Mouse (Mus musculus) liver (tissue): ENCODE data around the gene Ptprd.
A peak's percentile ranks its signal among the peaks of the same experiment; 100 is the strongest.

ENCODE experiments used
- DNase-seq: peaks from one replicate; pipeline ENCODE4 v3.0.0-alpha.2; 2020; ENCODE audit warnings: mixed read lengths

Ptprd gene

GRCm38 (mm10) chr4:76590722-76591121 lies 1621.0 kb downstream of the Ptprd start:
- no peak for DNase-seq

- no peak for DNase-seq
Observed at GRCm38 (mm10) chr4:76583025-76583424, 1628.7 kb downstream of the Ptprd start.

GRCm38 (mm10) chr4:76566006-76566405 lies 1645.8 kb downstream of the Ptprd start:
- no peak for DNase-seq

- no peak for DNase-seq
Observed at GRCm38 (mm10) chr4:76541769-76542168, 1670.0 kb downstream of the Ptprd start.

GRCm38 (mm10) chr4:76532926-76533325 lies 1678.8 kb downstream of the Ptprd start:
- no peak for DNase-seq

GRCm38 (mm10) chr4:76525281-76525680 lies 1686.5 kb downstream of the Ptprd start:
- DNase-seq = no peak

- DNase-seq = no peak
Observed at GRCm38 (mm10) chr4:76503279-76503601, 1708.5 kb downstream of the Ptprd start.

GRCm38 (mm10) chr4:76502575-76503278 lies 1709.0 kb downstream of the Ptprd start:
- DNase-seq = no peak

- DNase-seq = no peak
Observed at GRCm38 (mm10) chr4:76485848-76486247, 1725.9 kb downstream of the Ptprd start.

GRCm38 (mm10) chr4:76468366-76469100 lies 1743.2 kb downstream of the Ptprd start:
- DNase-seq = no peak

- no peak for DNase-seq
Observed at GRCm38 (mm10) chr4:76464682-76465081, 1747.1 kb downstream of the Ptprd start.

GRCm38 (mm10) chr4:76461336-76461735 lies 1750.4 kb downstream of the Ptprd start:
- DNase-seq = no peak

- no peak for DNase-seq
Observed at GRCm38 (mm10) chr4:76460556-76460955, 1751.2 kb downstream of the Ptprd start.

GRCm38 (mm10) chr4:76459621-76460020 lies 1752.1 kb downstream of the Ptprd start:
- no peak for DNase-seq

GRCm38 (mm10) chr4:76452286-76452685 lies 1759.5 kb downstream of the Ptprd start:
- no peak for DNase-seq

GRCm38 (mm10) chr4:76451019-76451552 lies 1760.7 kb downstream of the Ptprd start:
- DNase-seq = no peak

GRCm38 (mm10) chr4:76450351-76451018 lies 1761.3 kb downstream of the Ptprd start:
- peak; percentile 42 for DNase-seq

- DNase-seq = peak; percentile 43
Observed at GRCm38 (mm10) chr4:76449466-76450350, 1762.1 kb downstream of the Ptprd start.

- no peak for DNase-seq
Observed at GRCm38 (mm10) chr4:76448678-76449465, 1762.9 kb downstream of the Ptprd start.

- DNase-seq = no peak
Observed at GRCm38 (mm10) chr4:76447396-76447795, 1764.4 kb downstream of the Ptprd start.

- DNase-seq = no peak
Observed at GRCm38 (mm10) chr4:76444778-76445177, 1767.0 kb downstream of the Ptprd start.

- no peak for DNase-seq
Observed at GRCm38 (mm10) chr4:76443553-76443952, 1768.2 kb downstream of the Ptprd start.
